Mouse (Mus musculus): ENCODE results near the gene Alox12.

Alox12 gene

DNA sequence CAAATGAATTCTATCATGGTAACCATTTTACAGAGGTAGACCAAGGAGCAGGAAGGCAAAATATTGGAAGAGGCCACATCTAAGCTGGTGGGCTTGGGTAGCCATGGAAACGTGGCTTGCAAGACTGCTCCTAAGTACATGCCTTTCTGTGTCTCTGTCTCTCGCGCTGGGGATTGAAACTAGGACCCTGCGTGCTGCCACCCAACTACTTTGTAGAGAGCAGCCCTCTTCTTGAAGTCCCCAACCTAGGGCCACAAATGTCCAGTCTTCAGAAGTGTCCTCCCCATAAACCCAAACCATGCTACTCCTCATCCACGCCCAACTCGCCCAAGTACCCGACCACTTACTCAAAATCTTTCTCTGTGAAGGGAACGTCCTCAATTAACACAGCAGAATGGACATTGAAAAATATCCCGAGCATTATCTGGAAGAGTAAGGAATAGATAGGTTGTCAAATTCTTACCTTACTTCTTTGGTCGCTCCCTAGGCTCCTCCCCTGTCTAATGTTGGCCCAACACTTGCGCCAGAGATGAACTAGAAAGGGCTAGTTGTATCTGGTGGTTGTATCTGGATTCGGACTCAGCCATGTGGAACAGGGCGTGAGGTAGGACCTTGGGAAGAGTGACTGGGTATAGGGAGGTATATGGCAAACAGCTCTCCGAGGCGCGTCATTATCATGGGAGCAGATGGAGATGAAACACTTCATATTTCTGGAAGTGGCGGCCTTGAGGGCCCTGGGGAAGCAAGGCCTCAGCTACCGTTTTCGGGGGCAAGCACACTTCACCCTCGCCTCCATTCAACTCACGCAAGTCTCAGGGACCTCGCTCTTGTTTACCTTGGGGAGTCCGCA is 16.3 kb downstream of the Alox12 start:
- peak in 1 of 2 experiments; percentile 17 for DNase-seq

DNA sequence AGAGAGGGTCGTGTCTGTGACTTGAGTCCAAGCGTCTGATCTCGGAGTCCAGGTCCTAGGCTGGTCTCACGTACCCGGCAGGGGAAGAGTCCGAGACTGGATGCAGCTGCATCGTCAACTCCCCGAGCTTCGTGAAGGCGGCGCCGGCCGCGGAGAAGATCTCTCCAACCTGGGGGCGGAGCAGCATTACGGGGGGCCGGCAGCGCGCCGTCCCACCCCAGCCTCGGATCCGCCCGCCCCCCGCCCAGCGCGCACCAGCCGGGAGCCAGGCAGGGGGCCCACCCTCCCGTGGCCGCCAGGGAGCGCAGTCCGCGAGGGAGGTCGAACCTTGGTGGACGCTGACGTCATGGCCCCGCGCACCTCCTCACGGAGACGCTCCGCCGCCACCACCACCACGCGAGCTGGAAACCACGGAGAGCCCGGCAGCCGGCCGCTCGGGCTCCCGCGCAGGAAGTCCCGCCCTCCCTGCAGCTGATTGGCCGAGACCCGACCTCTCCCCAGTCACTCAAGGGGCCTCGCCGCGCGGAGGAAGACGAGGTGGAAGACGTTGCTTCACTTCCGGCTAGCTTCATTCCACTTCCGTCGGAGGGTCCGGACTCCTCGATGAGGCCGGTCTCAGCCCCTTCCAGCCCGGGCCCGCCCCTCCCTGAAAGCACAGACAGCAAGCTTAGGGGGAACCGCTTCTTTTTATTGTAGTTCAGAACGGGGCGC is 17.5 kb downstream of the Alox12 start, which contains the start of gene 0610010K14Rik:
TSS of gene 0610010K14Rik (minus strand) at position 458 of the 711 bp plus-strand sequence.
- peak; percentile 98 for DNase-seq

DNA sequence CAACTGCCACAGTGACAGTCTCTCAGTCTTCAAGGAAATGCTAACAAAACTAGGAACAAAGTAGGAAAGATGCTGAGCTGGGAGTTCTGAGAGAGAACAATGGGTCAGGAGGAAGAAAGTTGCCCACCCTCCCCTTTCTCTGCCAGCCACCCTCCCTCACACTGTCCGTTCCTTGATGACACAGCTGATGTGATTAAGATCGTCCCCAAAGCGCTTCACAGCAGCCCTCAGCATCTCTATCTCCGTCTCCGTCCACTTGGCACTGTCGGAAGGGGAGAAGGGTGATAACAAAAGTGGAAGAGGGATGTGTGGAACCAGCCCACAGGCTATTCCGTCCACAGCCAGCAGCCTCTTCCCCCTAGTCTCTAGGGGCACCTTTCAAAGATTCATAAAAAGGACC is 18.4 kb downstream of the Alox12 start:
- DNase-seq = peak in 1 of 2 experiments; percentile 24

DNA sequence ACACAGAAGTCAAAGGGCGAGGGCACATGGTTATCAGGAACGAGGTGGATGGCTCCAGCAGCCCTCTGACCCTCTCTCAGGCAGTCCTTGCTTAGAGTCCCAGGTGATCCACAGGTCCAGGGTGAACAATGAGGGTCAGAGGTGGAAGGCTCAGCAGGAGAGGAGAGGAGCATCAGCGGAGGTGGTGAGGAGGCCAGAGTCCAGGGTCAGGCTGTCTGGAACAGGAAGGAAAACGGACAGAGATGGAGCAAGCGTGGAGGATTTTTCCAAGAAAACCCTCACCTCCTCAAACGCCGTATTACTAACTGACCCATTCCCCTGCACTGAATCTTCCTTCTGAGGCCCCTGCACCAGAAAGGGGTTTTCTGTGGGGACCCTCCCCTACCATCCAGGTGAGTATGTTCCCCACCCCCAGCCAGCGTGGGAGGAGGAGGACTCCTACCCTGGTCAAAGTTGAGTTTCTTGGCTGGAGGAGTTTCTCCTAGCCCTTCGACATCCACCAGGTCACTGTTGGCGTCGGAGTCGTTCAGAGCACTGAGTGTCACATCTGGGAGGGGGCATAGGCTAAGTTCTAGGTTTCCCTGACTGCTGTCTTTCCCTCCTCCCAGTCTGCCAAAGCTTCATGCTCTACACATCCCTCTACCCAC is 19.8 kb downstream of the Alox12 start:
- no peak for DNase-seq

DNA sequence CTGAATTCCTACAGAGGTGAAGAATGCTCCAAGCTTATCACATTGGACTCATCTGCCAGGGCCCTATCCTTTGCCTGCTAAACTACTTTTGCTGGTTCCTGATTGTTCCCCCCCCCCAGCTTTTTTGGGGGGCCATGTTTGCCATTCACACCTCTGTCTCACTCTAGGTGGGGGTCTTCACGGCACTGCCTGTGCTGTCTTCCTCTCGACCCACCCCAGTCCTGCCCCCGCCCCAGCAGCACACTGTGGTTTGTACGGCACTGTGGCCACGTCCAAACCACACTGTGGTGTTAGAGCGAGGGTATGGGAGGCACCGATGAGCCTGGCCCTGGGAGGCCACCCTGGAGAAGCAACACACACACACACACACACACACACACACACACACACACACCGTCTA is 20.7 kb downstream of the Alox12 start:
- no peak for DNase-seq

DNA sequence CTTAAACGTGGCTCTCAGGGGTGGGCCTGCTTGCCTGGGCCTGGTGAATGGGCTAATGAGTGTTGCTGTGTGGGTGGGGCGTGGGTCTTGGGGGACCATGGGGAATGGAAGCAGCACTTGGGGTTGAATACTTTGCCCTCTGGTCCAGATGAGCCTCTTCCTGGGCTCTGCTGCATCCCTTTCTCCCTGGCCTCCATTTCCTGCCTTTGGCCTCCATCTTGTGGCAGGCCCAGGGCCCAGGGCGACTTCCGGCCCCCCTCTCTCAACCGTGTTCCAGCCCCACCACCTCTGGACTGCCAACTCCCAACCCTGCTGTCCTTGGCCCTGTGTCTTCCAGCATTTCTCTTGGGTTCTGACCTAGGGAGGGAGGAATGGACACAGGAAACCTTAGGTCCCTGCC is 21.1 kb downstream of the Alox12 start:
- DNase-seq = no peak

DNA sequence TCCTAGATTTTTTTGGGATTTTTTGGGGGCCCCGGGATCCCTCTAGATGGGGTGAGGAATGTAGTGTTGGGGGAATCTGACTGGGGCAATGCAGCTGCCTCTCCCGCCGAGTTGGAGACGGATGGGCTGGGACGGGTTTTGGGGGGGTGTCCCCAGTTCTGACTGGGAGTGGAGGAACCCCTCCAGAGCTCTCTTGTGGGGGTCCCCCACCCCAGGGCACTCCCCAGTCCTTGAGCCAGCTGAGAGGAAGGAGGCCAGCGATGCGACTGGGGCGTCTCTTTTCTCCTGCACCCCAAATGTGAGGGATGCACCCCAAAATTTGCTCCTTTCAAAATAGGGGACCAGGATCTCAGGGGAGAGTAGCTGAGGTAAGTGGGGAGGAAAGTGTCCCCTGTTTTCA is 22.1 kb downstream of the Alox12 start:
- no peak for DNase-seq

DNA sequence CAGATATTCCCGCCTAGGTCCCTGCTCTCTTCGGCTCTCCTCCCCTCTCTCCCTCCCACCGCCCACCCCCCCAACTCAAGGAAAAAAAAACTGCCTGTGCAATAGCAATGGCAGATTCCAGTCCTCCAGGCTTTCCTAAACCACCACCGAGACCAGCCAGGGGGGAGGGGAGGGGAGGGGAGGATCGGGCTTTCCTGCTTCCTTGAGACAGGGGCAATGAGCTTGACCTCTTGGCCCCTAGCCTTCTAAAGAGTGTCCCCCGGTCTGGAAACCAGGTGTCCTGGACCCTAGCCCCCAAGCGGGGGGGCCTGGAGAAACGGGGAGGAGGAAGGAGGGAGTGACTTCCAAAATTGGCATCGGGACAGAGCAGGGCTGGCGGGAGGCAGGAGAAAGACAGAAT is 22.6 kb downstream of the Alox12 start:
- DNase-seq = no peak

DNA sequence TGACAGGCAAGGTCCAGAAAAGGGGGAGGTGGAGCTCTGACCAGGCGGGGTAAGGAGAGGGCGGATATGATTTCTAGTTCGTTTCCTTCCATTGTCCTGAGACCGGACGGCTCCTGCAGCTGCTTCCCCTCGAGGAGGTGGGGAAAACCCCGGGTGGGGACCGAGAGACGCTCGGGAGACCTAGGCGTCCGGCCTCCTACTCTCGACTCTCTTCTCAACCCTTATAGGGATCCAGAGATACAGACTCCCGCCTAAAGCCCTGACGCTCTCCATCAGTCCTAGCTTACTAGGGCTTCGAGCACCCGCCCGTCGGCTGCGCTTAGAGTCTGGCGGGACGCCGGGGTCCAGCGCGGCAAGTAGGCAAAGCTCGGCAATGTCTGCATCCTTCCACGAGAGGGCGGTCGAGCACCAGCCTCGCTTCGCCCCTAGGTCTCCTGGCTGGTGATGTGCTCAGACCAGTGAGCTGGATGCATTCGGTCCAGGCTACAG is 24.9 kb downstream of the Alox12 start:
- DNase-seq = peak; percentile 78 to 82

DNA sequence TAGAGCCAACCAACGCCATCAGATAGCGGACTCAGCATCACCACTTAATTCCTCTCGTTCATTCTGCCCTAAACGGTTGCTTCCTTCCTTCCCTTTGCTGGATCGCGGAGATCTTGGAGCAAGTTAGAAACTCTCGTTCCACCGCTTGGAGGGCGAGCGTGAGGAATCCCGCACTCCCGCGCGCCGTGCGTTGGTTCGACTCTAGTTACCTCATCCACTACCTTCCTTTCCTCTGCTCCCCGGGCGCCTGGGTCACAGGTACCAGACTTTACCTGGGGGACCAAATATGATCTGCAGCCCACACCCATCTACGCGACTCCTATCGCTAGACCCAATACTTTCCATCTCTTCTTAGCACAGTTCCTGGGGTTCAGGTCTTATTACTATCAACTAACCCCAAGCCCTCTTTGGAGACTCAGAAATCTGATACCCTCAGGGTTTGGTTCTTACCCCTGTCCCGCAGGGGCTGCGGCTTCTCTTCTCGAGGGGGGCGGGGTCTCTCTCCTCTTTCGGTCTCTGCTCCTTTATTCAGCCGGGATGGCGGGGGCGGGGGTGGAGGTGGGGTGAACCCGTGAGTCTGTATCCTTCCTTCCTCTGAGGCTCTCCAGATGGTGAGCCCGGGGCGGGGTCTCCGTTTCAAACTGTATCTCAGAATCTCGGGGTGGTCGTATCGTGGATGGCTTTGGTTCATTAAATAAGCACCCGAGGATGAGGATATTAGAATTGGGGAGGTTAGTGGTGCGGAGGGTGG is 25.7 kb downstream of the Alox12 start, which contains the start of gene Bcl6b:
TSS of gene Bcl6b (minus strand) at position 539 of the 751 bp plus-strand sequence.
- peak in 1 of 2 experiments; percentile 45 for DNase-seq

DNA sequence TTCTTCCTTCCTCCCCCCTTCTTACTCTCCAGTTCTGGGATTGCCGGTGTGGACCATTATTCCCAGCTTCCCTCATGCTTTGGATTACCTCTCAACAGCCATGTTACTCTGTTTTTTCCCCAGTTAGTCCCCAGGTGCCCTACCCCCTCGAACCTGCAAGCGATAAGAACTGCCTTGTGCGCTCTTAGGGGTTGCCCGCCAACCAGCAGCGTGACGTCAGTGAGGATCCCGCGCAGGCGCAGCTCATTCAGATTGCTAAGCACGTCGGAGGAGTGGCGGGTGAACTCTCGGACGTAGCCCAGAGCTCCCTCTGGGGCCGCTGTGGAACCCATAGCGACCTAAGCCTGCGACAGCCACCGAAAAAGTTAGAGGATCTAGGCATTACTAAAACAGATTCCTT is 26.3 kb downstream of the Alox12 start:
- DNase-seq = peak; percentile 78 to 82

DNA sequence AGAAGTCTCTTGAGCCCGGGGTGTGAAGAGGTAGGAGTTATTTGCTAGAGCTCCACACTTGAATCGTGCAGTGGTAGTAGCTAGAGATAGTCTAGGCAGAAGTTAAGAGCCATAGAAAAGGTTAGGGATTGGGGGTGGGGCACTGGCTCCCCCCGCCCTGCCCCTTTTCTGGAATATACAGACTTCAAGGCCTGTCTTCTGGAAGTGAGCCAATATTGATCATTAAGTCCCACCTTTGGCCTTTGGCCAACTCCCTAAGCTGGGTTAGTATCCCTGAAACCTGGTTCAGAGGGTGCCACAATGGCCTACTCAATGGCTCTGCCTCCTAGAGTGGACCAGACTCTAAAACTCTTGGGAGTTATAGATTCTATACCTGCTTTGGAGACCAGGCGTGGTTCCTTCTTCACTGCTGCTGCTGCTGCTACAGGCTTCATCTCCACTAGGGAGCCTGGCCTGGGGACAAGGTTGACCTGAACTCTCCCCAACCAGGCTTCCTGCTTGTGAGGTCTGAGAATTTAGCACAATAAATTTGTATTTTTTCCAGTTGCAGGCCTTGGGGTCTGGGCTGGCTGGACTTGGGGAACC is 27.4 kb downstream of the Alox12 start:
- DNase-seq = no peak

DNA sequence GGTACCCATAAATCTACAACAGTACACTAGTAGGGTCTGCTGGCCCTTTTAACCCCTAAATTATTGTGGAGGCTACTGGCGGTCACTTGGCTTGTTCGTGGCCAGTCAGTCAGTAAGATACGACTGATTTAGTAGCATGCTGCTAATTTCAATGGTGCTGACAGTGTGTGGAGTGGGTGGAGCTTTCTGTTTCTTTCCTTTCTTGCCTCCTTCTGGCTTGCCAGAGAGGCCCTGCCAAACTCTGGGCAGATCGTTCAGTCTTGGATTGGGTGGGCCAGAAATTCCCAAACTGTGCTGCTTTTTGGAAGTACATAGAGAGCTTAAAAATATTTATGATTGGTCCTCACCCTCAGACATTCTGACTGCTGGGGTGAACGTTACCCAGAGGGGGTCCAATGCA is 28.0 kb downstream of the Alox12 start:
- no peak for DNase-seq

DNA sequence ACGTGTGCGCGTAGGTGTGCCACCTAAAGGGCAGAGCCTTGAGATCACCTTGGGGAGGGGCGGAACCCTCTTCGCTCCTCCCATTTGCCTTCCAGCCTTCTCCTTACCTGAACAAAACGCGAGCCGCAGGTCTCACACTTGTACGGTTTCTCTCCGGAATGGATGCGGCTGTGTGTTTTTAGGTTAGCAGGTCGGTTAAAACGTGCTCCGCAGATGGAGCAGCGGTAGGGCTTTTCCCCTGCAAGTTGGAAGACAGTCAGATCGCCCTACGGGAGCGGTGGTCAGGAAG is 28.6 kb downstream of the Alox12 start:
- no peak for DNase-seq

DNA sequence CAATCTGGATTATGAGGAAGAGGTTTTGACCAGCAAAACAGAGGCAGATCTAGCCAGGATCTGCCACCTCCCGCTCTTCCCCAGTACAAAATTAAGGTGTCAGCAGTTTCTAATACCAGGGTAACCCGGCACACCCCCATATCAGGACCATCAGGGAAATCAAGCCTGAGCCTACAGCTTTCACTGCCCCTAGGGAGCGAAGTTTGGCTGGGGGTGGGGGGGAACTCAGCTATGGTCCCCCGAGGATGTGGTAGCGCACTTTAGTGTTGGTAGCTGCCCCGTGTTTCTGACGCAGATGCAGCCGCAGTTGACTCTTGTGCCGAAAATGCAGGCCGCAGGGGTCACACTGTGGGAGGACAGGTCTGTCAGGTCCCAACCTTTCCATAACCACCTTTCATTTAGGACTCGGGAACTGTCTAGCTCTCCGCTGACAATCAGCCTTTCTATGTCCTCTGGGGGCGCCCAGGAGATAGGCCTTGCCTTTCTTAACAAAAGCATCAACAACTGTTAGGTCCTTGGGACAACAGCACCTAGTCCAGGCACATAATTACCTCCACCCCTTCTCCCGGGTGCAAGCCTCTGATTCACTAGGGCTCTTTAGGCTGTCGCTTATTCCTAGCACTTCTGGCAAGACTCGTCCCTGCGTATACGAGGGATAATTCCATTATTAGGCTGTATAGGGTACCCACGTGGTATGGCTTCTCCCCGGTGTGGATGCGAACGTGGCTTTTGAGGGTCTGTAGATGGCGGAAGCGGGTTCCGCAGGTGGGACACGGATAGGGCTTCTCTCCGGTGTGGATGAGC is 29.2 kb downstream of the Alox12 start:
- DNase-seq = no peak

DNA sequence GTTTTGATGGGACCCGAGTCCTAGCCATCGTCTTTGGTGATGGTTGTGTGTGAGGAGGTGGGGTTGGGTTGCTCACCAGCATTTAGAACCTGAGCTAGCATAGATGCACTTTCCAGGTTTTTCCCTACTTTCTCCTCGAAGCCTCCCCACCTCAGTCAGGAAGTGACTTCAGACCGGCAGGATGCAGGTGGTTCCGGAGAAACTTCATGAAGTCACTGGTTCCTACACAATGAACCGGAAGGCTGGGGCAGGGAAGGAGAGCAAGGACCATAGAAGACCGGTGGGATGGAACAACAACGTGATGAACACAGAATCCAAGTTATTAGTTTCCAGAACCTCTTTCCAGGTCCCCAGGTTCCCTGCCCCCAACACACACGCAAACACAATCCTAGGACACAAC is 31.4 kb downstream of the Alox12 start:
- peak in 1 of 2 experiments; percentile 9 for DNase-seq

DNA sequence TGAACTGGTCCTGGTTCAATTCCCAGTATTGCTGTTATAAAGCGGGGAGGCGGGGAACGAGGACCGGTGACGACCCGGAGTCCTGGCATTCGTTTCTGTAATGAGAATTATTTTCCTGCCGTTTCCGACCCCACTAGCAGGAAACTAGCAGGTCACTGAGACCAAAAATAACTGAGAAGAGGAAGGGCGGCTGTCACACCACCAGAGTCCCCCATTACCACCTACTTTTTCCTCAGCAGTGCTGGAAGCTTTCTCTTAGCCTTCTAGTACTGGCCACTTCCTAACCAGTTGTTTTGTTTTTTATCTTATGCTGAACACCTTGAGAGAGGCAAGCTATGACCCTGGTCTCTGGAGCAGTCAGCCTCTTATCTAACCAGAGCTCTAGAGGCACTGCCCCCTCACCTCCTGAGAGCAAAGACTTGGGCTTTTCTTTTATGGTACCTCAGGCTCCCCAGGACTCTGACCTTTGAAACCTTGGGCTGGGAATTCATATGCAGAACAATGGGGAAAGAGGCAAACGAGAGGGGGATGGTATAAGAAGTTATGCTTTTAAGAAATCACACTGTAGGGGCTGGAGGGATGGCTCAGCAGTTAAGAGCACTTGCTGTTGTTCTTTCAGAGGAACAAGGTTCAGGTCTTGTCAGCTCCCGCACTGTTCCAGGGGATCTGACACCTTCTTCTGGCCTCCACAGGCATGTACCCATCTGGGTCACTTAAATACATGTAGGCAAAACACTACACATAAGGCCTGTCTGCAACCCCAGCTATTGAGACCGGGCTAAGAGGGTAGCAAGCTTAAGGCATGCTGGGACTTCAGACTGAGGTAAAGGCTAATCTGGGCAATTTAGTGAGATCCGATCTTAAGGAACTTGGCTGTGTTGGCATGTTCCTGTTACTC is 33.3 kb downstream of the Alox12 start:
- DNase-seq = no peak

DNA sequence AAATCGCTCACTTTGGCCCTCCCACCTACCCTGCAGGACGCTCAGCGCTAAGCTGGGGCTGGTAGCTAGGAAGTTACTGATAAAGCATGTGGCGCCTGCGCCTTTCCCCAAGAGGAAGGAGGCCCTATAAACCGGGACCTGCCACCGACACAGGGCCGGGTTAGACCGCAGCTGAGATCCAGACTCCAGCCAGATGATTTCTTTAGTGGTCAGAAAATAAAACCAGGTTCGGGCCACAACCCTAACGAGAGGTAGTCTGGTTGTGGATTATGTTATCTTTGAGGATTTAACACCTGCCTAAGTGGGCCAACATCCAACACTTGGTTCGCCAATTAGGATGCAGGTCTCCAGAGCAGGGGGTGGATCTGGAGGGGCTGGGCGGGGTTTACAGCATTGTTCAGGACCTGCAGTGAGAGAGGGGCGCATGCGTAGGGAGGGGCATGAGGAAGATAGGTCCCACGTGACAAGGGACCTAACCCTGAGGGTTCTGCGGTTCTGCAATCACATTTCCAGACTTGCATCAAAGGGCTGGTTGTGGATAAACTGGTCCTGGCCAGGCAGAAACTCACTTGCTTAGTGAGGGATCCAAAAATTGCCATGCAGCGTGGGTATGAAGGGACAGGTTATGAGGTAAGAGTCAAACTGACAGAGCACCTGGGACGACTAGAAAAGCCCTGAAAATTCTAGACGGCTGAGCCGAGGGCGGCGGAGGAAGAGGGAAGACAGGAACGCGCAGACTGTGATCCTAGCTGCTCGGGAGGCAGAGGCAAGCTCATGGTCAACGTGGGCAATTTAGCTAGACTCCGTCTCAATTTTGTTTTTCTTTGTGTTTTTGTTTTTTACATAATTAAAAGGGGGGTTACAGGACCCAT is 34.2 kb downstream of the Alox12 start, which contains the start of gene Slc16a13:
TSS of gene Slc16a13 (minus strand) at position 334 of the 872 bp plus-strand sequence.
- DNase-seq = peak; percentile 86 to 91

DNA sequence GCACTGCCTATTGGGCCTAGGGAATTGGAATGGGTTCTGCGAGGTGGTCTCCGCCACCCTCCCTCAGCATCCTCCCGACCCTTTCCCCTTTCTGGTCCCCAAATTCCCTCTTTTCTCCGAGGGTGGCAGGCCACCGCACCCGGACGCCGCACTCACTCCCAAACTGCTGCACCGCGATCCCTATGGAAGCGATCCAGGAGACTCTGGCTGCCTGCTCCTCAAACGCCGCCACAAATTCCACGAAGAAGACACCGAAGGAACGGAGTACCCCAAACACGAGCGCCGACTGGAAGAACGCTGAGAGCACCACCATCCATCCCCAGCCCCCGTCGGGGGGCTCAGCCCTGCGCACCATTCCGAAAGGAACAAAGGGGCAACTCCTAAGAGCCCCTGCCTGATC is 34.8 kb downstream of the Alox12 start:
- no peak for DNase-seq

Data from thymus, postnatal 36 days (tissue).